Comparison of ENCODE assay signal across 24 mouse cellular contexts in genomic region chr10:24199303-24199702, GRCm38 (mm10). TPM values are rescaled to one million over a fixed set of nuclear protein-coding genes. Genes with fewer than 3 reads are reported as not detected.
DNase-seq lines count a peak whose midpoint lies in the region; ATAC-seq lines count a peak whose summit lies in the region.
"Had no signal": no experiment of that assay in that cellular context is flagged by ENCODE, and none has a peak within 500 bp of the region (broad histone marks: within the 10 kb centered on the region; RNA-seq: fewer than 3 reads in every experiment).

No protein-coding gene starts in this region.

- 0 out of 2 replicates have a peak, but pooled peaks have one; percentile 39 for ATAC-seq in embryonic facial prominence, embryonic 11.5 days (replicated peaks; ENCODE audit: insufficient number of reproducible peaks, low FRiP score, low TSS enrichment, low read depth)
- ATAC-seq in hindbrain, embryonic 12.5 days (ENCODE audit: low FRiP score): peak; percentile 83
- ATAC-seq in hindbrain, embryonic 14.5 days (ENCODE audit: low FRiP score): no peak
- no peak for ATAC-seq in hindbrain, embryonic 15.5 days (ENCODE audit: low FRiP score, low read depth)
- peak; percentile 76; the same call in 1 of the 2 replicates for ATAC-seq in neural tube, embryonic 14.5 days (ENCODE audit: low read depth)
- no peak for ATAC-seq in kidney, embryonic 16.5 days (ENCODE audit: low FRiP score, low TSS enrichment)
- ATAC-seq: liver, postnatal 0 days; lung, postnatal 0 days had no signal

- no peak overlapping the region for H3K27ac ChIP-seq in embryonic facial prominence, embryonic 11.5 days (replicated peaks; ENCODE audit: low read depth, low read length)
- no peak overlapping the region for H3K27ac ChIP-seq in embryonic facial prominence, embryonic 10.5 days (replicated peaks)
- H3K27ac ChIP-seq in hindbrain, embryonic 12.5 days: no peak overlapping the region
- H3K27ac ChIP-seq in hindbrain, embryonic 14.5 days: no peak overlapping the region
- no peak overlapping the region for H3K27ac ChIP-seq in hindbrain, embryonic 15.5 days (replicated peaks)
- H3K27ac ChIP-seq in neural tube, embryonic 14.5 days (ENCODE audit: low read depth, low read length): no peak overlapping the region
- no peak overlapping the region for H3K27ac ChIP-seq in kidney, embryonic 16.5 days (ENCODE audit: low read length)
- H3K27ac ChIP-seq: embryonic facial prominence, embryonic 15.5 days; kidney, embryonic 15.5 days; limb, embryonic 12.5 days; macrophage; midbrain, embryonic 10.5 days; stomach, postnatal 0 days had no signal

- H3K4me3 ChIP-seq in embryonic facial prominence, embryonic 11.5 days (ENCODE audit: low read depth, low read length): no peak overlapping the region
- H3K4me3 ChIP-seq in embryonic facial prominence, embryonic 10.5 days: no peak overlapping the region
- no peak overlapping the region for H3K4me3 ChIP-seq in hindbrain, embryonic 12.5 days
- no peak overlapping the region for H3K4me3 ChIP-seq in hindbrain, embryonic 14.5 days (replicated peaks; ENCODE audit: low read length)
- H3K4me3 ChIP-seq in hindbrain, embryonic 15.5 days: no peak overlapping the region
- no peak overlapping the region for H3K4me3 ChIP-seq in neural tube, embryonic 14.5 days (ENCODE audit: low read depth, low read length)
- no peak overlapping the region for H3K4me3 ChIP-seq in kidney, embryonic 16.5 days (ENCODE audit: low read length)
- H3K4me3 ChIP-seq: embryonic facial prominence, embryonic 15.5 days; heart, embryonic 12.5 days; kidney, embryonic 15.5 days; limb, embryonic 12.5 days; midbrain, embryonic 10.5 days had no signal

- 63% methylated on average over 12 of the region's 12 CpGs for WGBS in embryonic facial prominence, embryonic 11.5 days
- 68% methylated on average over 12 of the region's 12 CpGs for WGBS in embryonic facial prominence, embryonic 10.5 days
- 27% methylated on average over 12 of the region's 12 CpGs for WGBS in hindbrain, embryonic 12.5 days
- 17% methylated on average over 12 of the region's 12 CpGs for WGBS in hindbrain, embryonic 14.5 days
- WGBS in hindbrain, embryonic 15.5 days: 14% methylated on average over 12 of the region's 12 CpGs
- WGBS in neural tube, embryonic 14.5 days: 9% methylated on average over 12 of the region's 12 CpGs
- 30% methylated on average over 12 of the region's 12 CpGs for WGBS in kidney, embryonic 16.5 days

- no peaks in the 10 kb centered on the region for H3K36me3 ChIP-seq in embryonic facial prominence, embryonic 11.5 days (replicated peaks; ENCODE audit: control insufficient read depth, insufficient read depth, low read depth, low read length)
- H3K36me3 ChIP-seq in embryonic facial prominence, embryonic 10.5 days (replicated peaks): no peaks in the 10 kb centered on the region
- H3K36me3 ChIP-seq in hindbrain, embryonic 12.5 days: no peaks in the 10 kb centered on the region
- no peaks in the 10 kb centered on the region for H3K36me3 ChIP-seq in hindbrain, embryonic 14.5 days (replicated peaks; ENCODE audit: control insufficient read depth, insufficient read depth)
- no peaks in the 10 kb centered on the region for H3K36me3 ChIP-seq in hindbrain, embryonic 15.5 days
- no peaks in the 10 kb centered on the region for H3K36me3 ChIP-seq in neural tube, embryonic 14.5 days (ENCODE audit: control insufficient read depth, insufficient read depth, low read length)
- no peaks in the 10 kb centered on the region for H3K36me3 ChIP-seq in kidney, embryonic 16.5 days (ENCODE audit: insufficient read depth, low read length)
- H3K36me3 ChIP-seq: embryonic facial prominence, embryonic 15.5 days; heart, embryonic 12.5 days; kidney, embryonic 15.5 days; limb, embryonic 12.5 days; midbrain, embryonic 10.5 days had no signal

- H3K9me3 ChIP-seq in embryonic facial prominence, embryonic 11.5 days (replicated peaks; ENCODE audit: control insufficient read depth, low read length): no peaks in the 10 kb centered on the region
- no peaks in the 10 kb centered on the region for H3K9me3 ChIP-seq in embryonic facial prominence, embryonic 10.5 days
- H3K9me3 ChIP-seq in hindbrain, embryonic 12.5 days (replicated peaks): no peaks in the 10 kb centered on the region
- no peaks in the 10 kb centered on the region for H3K9me3 ChIP-seq in hindbrain, embryonic 14.5 days (ENCODE audit: control insufficient read depth, low read length)
- H3K9me3 ChIP-seq in hindbrain, embryonic 15.5 days: no peaks in the 10 kb centered on the region; the same call in 1 of the 2 replicates
- H3K9me3 ChIP-seq in neural tube, embryonic 14.5 days (ENCODE audit: control insufficient read depth, low read length): no peaks in the 10 kb centered on the region; the same call in 1 of the 2 replicates
- H3K9me3 ChIP-seq in kidney, embryonic 16.5 days (ENCODE audit: low read length): no peaks in the 10 kb centered on the region
- H3K9me3 ChIP-seq: embryonic facial prominence, embryonic 15.5 days; kidney, embryonic 15.5 days; limb, embryonic 12.5 days had no signal

- no peak overlapping the region for H3K9ac ChIP-seq in embryonic facial prominence, embryonic 11.5 days (replicated peaks; ENCODE audit: low read length)
- H3K9ac ChIP-seq in hindbrain, embryonic 12.5 days: no peak overlapping the region
- H3K9ac ChIP-seq in hindbrain, embryonic 14.5 days: no peak overlapping the region
- H3K9ac ChIP-seq in hindbrain, embryonic 15.5 days: no peak overlapping the region
- H3K9ac ChIP-seq in neural tube, embryonic 14.5 days (replicated peaks; ENCODE audit: low read depth, low read length): no peak overlapping the region
- no peak overlapping the region for H3K9ac ChIP-seq in kidney, embryonic 16.5 days (replicated peaks; ENCODE audit: low read length)
- H3K9ac ChIP-seq: embryonic facial prominence, embryonic 15.5 days; heart, embryonic 12.5 days; kidney, embryonic 15.5 days; limb, embryonic 12.5 days; liver, postnatal 0 days had no signal

- H3K27me3 ChIP-seq in embryonic facial prominence, embryonic 11.5 days (ENCODE audit: control insufficient read depth, insufficient read depth, low read length): no peaks in the 10 kb centered on the region
- no peaks in the 10 kb centered on the region for H3K27me3 ChIP-seq in embryonic facial prominence, embryonic 10.5 days (replicated peaks; ENCODE audit: low read depth, poor library complexity, severe bottlenecking)
- H3K27me3 ChIP-seq in hindbrain, embryonic 12.5 days: no peaks in the 10 kb centered on the region
- H3K27me3 ChIP-seq in hindbrain, embryonic 14.5 days (ENCODE audit: control insufficient read depth, insufficient read depth, low read length): no peaks in the 10 kb centered on the region
- H3K27me3 ChIP-seq in hindbrain, embryonic 15.5 days: no peaks in the 10 kb centered on the region
- no peaks in the 10 kb centered on the region for H3K27me3 ChIP-seq in neural tube, embryonic 14.5 days (ENCODE audit: control insufficient read depth, insufficient read depth, low read length)
- H3K27me3 ChIP-seq in kidney, embryonic 16.5 days (ENCODE audit: insufficient read depth, low read length): no peaks in the 10 kb centered on the region
- H3K27me3 ChIP-seq: embryonic facial prominence, embryonic 15.5 days; heart, embryonic 12.5 days; kidney, embryonic 15.5 days; limb, embryonic 12.5 days had no signal

- no peaks in the 10 kb centered on the region for H3K4me1 ChIP-seq in embryonic facial prominence, embryonic 11.5 days (ENCODE audit: control insufficient read depth, insufficient read depth, low read length)
- H3K4me1 ChIP-seq in embryonic facial prominence, embryonic 10.5 days: peaks cover 5% of the 10 kb centered on the region; the same call in 1 of the 2 replicates
- no peaks in the 10 kb centered on the region; the same call in 1 of the 2 replicates for H3K4me1 ChIP-seq in hindbrain, embryonic 12.5 days
- H3K4me1 ChIP-seq in hindbrain, embryonic 14.5 days (replicated peaks; ENCODE audit: control insufficient read depth, insufficient read depth, low read length): no peaks in the 10 kb centered on the region
- no peaks in the 10 kb centered on the region for H3K4me1 ChIP-seq in hindbrain, embryonic 15.5 days (replicated peaks)
- H3K4me1 ChIP-seq in neural tube, embryonic 14.5 days (ENCODE audit: control insufficient read depth, insufficient read depth, low read length): no peaks in the 10 kb centered on the region
- no peaks in the 10 kb centered on the region for H3K4me1 ChIP-seq in kidney, embryonic 16.5 days (ENCODE audit: insufficient read depth, low read length)
- H3K4me1 ChIP-seq: embryonic facial prominence, embryonic 15.5 days; heart, embryonic 12.5 days; kidney, embryonic 15.5 days; limb, embryonic 12.5 days had no signal

- DNase-seq in embryonic facial prominence, embryonic 11.5 days (ENCODE audit: low spot score): no peak
- DNase-seq in embryonic facial prominence, embryonic 10.5 days (ENCODE audit: low spot score): no peak
- DNase-seq in hindbrain, embryonic 14.5 days (ENCODE audit: low spot score): no peak
- DNase-seq in frontal cortex, adult 2 months (ENCODE audit: extremely low spot score in 1 of 2, low spot score in 1 of 2): no peak
- DNase-seq: adrenal gland, postnatal 14 days; cerebellum, adult 9-10 months; heart, postnatal 14 days; kidney, adult 11 months; kidney, postnatal 4 days; liver, postnatal 0 days; right cerebral cortex, postnatal 14 days had no signal

- H3K4me2 ChIP-seq in embryonic facial prominence, embryonic 11.5 days (ENCODE audit: low read depth, low read length): no peak overlapping the region
- 0 out of 2 replicates have a peak overlapping the region, but pooled peaks have one; percentile 13 for H3K4me2 ChIP-seq in hindbrain, embryonic 12.5 days (replicated peaks)
- no peak overlapping the region for H3K4me2 ChIP-seq in hindbrain, embryonic 14.5 days (replicated peaks)
- H3K4me2 ChIP-seq in hindbrain, embryonic 15.5 days: peak overlapping the region; percentile 24
- no peak overlapping the region for H3K4me2 ChIP-seq in neural tube, embryonic 14.5 days (ENCODE audit: low read depth, low read length)
- no peak overlapping the region for H3K4me2 ChIP-seq in kidney, embryonic 16.5 days (replicated peaks; ENCODE audit: low read depth, low read length)
- H3K4me2 ChIP-seq: embryonic facial prominence, embryonic 15.5 days; heart, embryonic 12.5 days; kidney, embryonic 15.5 days; limb, embryonic 12.5 days; liver, embryonic 11.5 days had no signal

RNA-seq across cellular contexts. Expression of gene Moxd1, which starts 24.0 kb away (rescaled TPM):
- polyA plus RNA-seq in embryonic facial prominence, embryonic 11.5 days (2014; fragmentation: Nextera tagmentation; extraction: Ambion mirVana): 16.4 and 17.2 TPM in 2 replicates
- polyA plus RNA-seq in embryonic facial prominence, embryonic 10.5 days (2016; fragmentation: Nextera tagmentation; extraction: Ambion mirVana): 12.8 and 15.3 TPM in 2 replicates
- 16.1 and 17.8 TPM in 2 replicates for polyA plus RNA-seq in hindbrain, embryonic 12.5 days (2016; fragmentation: Nextera tagmentation; extraction: Ambion mirVana)
- 8.2 and 11.1 TPM in 2 replicates for polyA plus RNA-seq in hindbrain, embryonic 14.5 days (2014; fragmentation: Nextera tagmentation; extraction: Ambion mirVana)
- 6.8 TPM in 2 replicates for polyA plus RNA-seq in hindbrain, embryonic 15.5 days (2015; fragmentation: Nextera tagmentation; extraction: Ambion mirVana)
- 4.0 and 9.9 TPM in 2 replicates for polyA plus RNA-seq in neural tube, embryonic 14.5 days (2014; fragmentation: Nextera tagmentation; extraction: Ambion mirVana)
- polyA plus RNA-seq in kidney, embryonic 16.5 days (2015; fragmentation: Nextera tagmentation; extraction: Ambion mirVana): 23.4 and 24.0 TPM in 2 replicates
- 6.6 and 6.9 TPM in 2 replicates for polyA plus RNA-seq in frontal cortex, adult 2 months (2012; rRNA removed)
- polyA plus RNA-seq: liver, postnatal 0 days; macrophage had no signal

RNA-seq across cellular contexts. Expression of gene Stx7, which starts 50.2 kb away (rescaled TPM):
- polyA plus RNA-seq in embryonic facial prominence, embryonic 11.5 days (2014; fragmentation: Nextera tagmentation; extraction: Ambion mirVana): 76.4 and 79.4 TPM in 2 replicates
- polyA plus RNA-seq in embryonic facial prominence, embryonic 10.5 days (2016; fragmentation: Nextera tagmentation; extraction: Ambion mirVana): 47.9 and 55.1 TPM in 2 replicates
- 149 and 158 TPM in 2 replicates for polyA plus RNA-seq in hindbrain, embryonic 12.5 days (2016; fragmentation: Nextera tagmentation; extraction: Ambion mirVana)
- polyA plus RNA-seq in hindbrain, embryonic 14.5 days (2014; fragmentation: Nextera tagmentation; extraction: Ambion mirVana): 355 and 384 TPM in 2 replicates
- 296 and 313 TPM in 2 replicates for polyA plus RNA-seq in hindbrain, embryonic 15.5 days (2015; fragmentation: Nextera tagmentation; extraction: Ambion mirVana)
- polyA plus RNA-seq in neural tube, embryonic 14.5 days (2014; fragmentation: Nextera tagmentation; extraction: Ambion mirVana): 310 and 368 TPM in 2 replicates
- 127 and 146 TPM in 2 replicates for polyA plus RNA-seq in kidney, embryonic 16.5 days (2015; fragmentation: Nextera tagmentation; extraction: Ambion mirVana)
- polyA plus RNA-seq in frontal cortex, adult 2 months (2012; rRNA removed): 174 and 175 TPM in 2 replicates

Comparison
In these comparisons a context has a peak if more than half of its experiments do, and no peak if none do; other contexts are left out.
1. ATAC-seq: peak in embryonic facial prominence, embryonic 11.5 days (single experiment), hindbrain, embryonic 12.5 days (single experiment) and neural tube, embryonic 14.5 days (single experiment); none in hindbrain, embryonic 14.5 days (single experiment), hindbrain, embryonic 15.5 days (single experiment) and kidney, embryonic 16.5 days (single experiment).
2. H3K4me2 ChIP-seq: peak in hindbrain, embryonic 12.5 days (single experiment) and hindbrain, embryonic 15.5 days (single experiment); none in embryonic facial prominence, embryonic 11.5 days (single experiment), hindbrain, embryonic 14.5 days (single experiment), neural tube, embryonic 14.5 days (single experiment) and kidney, embryonic 16.5 days (single experiment).